Mouse (Mus musculus) frontal cortex, postnatal 36 days (tissue): ENCODE measurements around the gene Zfp57.

ENCODE experiments used
- DNase-seq, 2 experiments: peaks; one replicate each; pipeline ENCODE4 v3.0.0; 2022; ENCODE audit warnings: low spot score in 2 of 2

The Zfp57 gene

GRCm38 (mm10) chr17:36995448-36995847, 5.5 kb upstream of the Zfp57 start:
- DNase-seq = no peak

- peak; percentile 73 to 84 for DNase-seq
These were observed 3.8 kb upstream of the Zfp57 start for GRCm38 (mm10) chr17:36997033-36997735.

DNA sequence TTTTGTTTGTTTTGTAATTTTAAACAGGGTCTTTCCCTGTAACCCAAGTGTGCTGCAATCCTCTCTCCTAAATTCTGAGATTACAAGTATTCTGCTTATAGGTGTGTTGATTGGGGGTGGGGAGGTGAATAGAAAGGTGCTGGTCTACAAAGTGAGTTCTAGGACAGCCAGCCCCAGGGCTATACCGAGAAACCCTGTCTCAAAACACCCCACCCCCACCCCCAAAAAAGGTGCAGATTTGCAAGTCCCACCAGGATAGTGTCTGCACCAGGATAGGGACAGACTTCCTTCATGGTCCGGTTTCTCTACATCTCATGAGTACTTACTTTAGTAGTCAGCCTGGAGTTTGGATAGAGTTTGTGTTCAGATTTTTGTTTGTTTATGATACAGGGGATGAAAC, 2.5 kb upstream of the Zfp57 start:
- no peak for DNase-seq

- DNase-seq = peak in 1 of 2 experiments; percentile 35
These were observed 1.7 kb downstream of the Zfp57 start for GRCm38 (mm10) chr17:37002364-37003330.

- no peak for DNase-seq
These were observed 2.4 kb downstream of the Zfp57 start for GRCm38 (mm10) chr17:37003366-37003765.

DNA sequence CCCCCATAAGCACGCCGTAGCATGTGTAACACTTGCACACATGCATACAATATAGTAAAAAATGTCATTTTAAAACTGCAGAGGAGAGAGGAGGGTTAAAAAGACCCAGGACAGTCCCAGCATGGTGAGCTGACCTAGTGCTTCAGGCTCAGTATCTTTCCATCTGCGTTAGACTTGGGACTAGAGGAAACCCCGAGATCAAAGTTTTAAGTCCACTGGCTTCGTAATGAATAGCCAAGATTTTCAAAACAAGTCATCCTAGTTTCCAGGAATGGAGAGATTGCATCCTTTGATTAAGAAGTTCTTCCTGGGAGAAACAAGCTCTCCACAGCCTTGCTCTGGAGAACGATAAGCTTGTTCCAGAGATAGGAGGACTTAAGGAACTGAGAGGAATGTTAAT, 7.2 kb downstream of the Zfp57 start:
- no peak for DNase-seq

- DNase-seq = no peak
These were observed 8.6 kb downstream of the Zfp57 start for GRCm38 (mm10) chr17:37009460-37010042.

- DNase-seq = no peak
These were observed 10.8 kb downstream of the Zfp57 start for GRCm38 (mm10) chr17:37011719-37012118.

DNA sequence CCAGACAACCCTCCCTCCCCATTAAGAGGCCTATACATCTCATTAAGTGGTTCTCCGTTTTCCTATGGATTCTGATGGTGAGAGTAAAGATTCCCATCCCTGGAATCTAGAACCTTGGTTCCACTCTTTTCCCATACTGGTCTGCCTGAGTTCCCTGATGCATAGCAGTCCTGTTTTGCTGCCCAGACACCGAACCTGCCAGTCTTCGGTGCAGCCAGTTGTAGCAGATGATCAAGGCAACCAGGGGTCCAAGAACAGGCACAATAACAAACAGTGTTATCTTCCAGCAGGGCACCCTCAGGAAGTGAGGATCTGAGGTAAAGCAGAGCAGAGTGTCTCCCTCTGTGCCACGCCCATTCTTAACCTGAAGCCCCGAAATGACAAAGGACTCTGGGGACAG, 11.2 kb downstream of the Zfp57 start:
- DNase-seq = no peak

DNA sequence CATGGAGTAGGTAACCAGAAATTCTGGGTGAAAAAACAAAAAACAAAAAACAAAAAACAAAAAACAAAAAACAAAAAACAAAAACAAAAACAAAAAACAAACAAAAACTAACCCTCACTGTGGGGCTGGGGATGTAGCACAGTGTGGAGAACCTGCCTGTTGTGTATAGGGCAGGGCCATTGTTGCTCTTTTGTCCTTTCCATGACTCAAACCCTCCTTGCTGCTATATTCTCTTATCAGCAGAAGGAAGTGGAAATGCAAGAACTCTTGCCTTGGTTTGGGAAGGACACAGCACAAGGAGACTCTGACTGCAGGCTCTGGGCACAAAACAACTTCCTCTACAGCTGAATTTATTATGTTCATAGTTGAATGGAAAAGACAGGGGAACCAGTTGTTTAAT, 15.4 kb downstream of the Zfp57 start:
- no peak for DNase-seq

DNA sequence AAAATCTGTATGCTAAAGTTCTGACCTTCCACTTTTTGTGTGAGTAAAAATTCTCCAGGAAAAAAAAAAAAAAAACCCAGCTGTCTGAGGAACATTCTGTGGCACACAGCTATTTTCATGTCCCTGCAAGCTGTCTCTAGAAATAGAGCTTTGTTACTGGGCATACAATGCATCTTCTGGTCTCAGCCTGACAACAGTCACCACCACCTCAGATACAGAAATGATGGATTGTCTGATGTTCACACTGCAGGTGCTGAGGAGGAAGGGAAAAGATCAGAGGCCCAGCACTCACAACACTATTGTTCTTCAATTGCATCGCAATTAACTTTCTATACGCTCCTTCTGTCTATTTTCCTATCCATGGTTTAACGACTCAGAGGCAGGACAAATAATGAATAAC, 17.4 kb downstream of the Zfp57 start:
- peak in 1 of 2 experiments; percentile 49 for DNase-seq

GRCm38 (mm10) chr17:37019242-37019641, 18.3 kb downstream of the Zfp57 start:
- peak in 1 of 2 experiments; percentile 48 for DNase-seq

- DNase-seq = peak in 1 of 2 experiments; percentile 16
These were observed 21.9 kb downstream of the Zfp57 start, which contains the start of gene Mog for GRCm38 (mm10) chr17:37022628-37023576. Gene Mog (minus strand): TSS chr17:37023398.

GRCm38 (mm10) chr17:37026425-37026824, 25.5 kb downstream of the Zfp57 start:
- DNase-seq = no peak

DNA sequence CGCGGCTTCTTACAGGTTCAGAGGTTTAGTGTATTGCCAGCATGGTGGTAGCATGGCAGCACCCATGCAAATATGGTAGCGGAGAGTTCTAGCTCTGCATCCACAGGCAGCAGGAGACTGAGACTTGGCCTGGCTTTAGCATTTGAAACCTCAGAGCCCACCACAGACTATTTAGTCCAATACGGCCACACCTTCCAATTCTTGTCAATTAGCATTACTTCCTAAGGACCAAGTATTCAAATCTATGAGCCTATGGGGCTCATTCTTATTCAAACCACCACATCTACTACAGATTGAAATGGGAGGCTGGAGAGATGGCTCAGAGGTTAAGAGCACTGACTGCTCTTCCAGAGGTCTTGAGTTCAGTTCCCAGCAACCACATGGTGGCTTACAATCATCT, 26.5 kb downstream of the Zfp57 start:
- no peak for DNase-seq

DNA sequence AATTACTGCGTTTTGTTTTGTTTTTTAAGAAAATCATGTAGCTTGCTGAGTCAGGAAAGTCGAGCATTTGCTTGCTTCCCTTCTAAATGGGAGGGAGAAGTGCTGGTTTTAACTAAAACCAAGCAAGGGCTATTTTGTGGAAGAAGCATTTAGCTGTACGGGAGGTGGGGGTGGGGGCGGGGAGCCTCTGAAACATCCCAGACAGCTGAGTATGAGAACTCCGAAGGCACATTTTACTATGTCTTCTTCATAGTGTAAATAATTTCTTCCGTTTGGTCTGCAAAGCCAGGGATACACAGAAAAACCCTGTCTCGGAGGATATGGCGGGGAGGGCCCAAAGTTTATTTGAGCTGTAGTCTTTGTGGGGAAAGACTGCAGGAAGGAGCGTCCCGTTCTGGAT, 27.2 kb downstream of the Zfp57 start:
- DNase-seq = no peak

DNA sequence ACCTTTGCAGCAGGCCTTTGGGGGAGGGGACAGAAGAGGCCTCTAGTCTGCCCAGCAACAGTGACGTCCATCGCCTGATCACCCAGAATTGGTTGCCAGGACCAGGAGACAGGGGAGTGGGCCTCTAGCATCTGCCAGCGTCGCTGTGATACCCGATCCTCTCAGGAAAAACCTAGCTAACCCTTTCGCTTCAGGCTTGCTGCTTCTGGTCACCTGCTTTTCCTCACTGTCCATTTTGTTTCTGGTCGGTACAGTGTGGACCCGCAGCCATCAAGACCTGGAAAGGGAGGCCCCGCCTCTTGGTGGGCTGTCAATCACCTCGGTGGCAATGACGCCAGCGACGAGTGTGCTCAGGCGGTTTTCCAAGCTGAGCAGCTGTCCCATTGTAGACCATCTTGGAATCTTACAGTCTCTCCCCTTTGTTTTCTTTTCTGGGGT, 27.7 kb downstream of the Zfp57 start:
- peak; percentile 95 to 97 for DNase-seq

DNA sequence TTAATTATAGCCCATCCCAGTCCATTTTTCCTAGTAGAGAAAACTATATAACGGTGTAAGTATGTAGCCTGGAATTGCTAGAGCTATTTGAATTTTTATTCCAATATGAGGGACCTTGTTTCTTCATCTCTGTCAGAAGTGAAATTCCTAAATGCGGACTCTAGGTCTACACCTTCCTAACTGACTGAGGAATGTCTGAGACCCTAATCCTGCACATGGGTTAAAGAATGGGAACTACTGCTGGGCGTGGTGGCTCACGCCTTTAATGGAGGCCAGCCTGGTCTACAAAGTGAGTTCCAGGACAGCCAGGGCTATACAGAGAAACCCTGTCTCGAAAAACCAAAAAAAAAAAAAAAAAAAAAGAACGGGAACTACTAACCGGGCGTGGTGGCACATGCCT, 28.2 kb downstream of the Zfp57 start:
- DNase-seq = no peak

DNA sequence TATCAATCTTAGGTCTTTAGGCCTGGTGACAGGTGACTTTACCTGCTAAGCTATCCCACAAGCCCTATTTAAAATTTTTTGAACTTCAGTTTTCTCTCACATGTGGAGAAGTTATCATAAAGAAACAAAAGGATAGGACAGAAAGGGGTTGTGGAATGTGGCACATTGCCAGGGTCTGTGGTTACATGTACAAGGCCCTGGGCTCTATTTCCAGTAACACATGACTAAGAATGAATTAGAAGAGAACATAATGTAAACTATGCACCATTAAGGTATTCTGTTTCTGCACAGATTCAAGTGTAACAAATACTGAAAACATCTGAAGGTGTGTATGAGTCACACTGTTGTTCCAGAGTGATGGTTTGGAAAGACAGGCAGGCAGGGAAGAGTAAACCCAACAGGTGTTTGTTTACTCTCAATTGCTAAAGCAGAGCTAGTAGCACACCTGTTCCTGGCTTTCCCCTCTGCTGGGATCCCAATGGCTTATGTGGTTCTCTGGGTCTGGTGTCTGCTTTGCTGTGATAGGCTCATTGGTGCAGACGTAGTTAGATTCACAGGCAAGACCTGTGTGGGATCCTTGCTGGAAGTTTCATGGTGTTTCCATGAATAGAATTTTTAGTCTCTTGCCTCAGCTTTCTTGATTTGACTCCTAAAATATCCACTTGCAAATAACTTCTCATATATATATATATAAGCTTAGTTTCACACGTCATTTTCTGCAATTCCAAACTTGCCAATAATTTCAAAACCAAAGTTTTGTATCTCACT, 38.3 kb downstream of the Zfp57 start:
- peak in 1 of 2 experiments; percentile 31 for DNase-seq

DNA sequence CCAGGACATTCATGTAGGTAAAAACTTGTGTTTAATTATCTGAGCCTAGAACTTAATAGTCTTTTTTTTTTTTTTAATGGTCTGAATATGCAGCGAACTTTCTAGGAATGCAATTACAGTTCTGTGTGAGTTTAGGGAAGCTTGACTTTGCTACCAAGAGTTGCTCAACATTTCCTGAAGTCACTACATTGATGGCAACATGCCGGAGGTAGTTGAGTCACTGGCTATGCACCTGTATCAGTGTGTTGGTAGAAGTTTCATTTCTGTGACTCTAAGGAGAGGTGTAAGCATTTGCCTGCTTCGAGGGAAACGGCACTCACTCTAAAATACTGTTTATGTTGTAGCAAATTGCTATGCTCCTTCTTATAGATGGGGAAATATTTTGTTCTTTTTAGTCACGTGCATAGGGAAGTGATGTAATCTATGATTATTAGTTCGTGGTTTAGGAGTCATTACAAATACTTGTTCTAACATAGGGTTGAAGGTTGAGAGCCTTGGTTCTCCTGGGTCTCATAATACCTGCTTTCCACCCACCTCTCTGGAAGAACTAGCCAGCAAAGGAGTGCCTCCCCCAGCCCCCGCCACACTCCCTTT, 43.8 kb downstream of the Zfp57 start:
- DNase-seq = no peak
